In the genomic region with DNA sequence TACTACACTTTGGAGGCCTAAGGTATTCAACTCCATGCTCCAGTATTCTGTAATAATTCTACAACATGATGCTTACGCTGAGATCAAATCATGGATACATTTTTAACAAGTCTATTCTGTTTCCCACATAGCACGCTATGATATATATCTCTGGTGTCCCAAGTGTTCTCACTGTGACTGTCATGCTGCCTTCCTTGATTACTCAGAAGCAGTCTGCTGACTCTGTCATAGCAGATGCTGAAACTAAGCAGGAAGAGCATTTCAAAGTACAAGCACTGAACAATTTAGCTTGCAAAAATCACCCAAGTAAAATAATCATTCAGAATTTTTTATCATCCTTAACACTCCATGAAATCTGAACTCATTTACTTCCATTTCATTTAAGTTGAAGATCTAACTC, we compare ENCODE assay signal across 26 mouse cellular contexts.
DNase-seq lines count a peak whose midpoint lies in the region; ATAC-seq and TF ChIP-seq lines count a peak whose summit lies in the region.
"Had no signal": no experiment of that assay in that cellular context is flagged by ENCODE, and none has a peak within 500 bp of the region (broad histone marks: within the 10 kb centered on the region; RNA-seq: fewer than 3 reads in every experiment).

No protein-coding gene starts in this region.

- no peak for TF ChIP-seq CTCF in forebrain, postnatal 0 days (IDR thresholded peaks at IDR 0.05; ENCODE audit: low read depth)

- H3K9me3 ChIP-seq in forebrain, postnatal 0 days (ENCODE audit: low read length), result no peaks in the 10 kb centered on the region
- no peaks in the 10 kb centered on the region for H3K9me3 ChIP-seq in forebrain, embryonic 13.5 days (replicated peaks)
- H3K9me3 ChIP-seq: embryonic facial prominence, embryonic 12.5 days; embryonic facial prominence, embryonic 15.5 days; forebrain, embryonic 15.5 days; heart, embryonic 13.5 days; hindbrain, embryonic 12.5 days; hindbrain, embryonic 15.5 days had no signal

- H3K4me1 ChIP-seq in forebrain, postnatal 0 days (ENCODE audit: insufficient read depth), result no peaks in the 10 kb centered on the region
- no peaks in the 10 kb centered on the region for H3K4me1 ChIP-seq in forebrain, embryonic 13.5 days
- H3K4me1 ChIP-seq: embryonic facial prominence, embryonic 12.5 days; embryonic facial prominence, embryonic 15.5 days; forebrain, embryonic 15.5 days; heart, embryonic 13.5 days; hindbrain, embryonic 12.5 days; hindbrain, embryonic 15.5 days had no signal

- no peak for DNase-seq in forebrain, postnatal 0 days
- DNase-seq in layer of hippocampus, adult 18-20 months (ENCODE audit: low spot score in 2 of 2), result peak; percentile 25 to 42
- DNase-seq in layer of hippocampus, postnatal 25 days (ENCODE audit: extremely low spot score in 1 of 2, low spot score in 1 of 2), result no peak
- peak; percentile 8 for DNase-seq in layer of hippocampus, adult 9-10 months (ENCODE audit: low spot score)
- no peak for DNase-seq in neural tube, embryonic 10.5 days (ENCODE audit: extremely low spot score, low spot score)
- DNase-seq in thymus, postnatal 14 days, result no peak
- DNase-seq: adrenal gland, postnatal 10 days; adrenal gland, postnatal 36 days; cerebellum, adult 11 months; cerebellum, adult 2 months; cerebellum, adult 9-11 months; cerebellum, postnatal 25 days; gastrocnemius, postnatal 25 days; heart, adult 18-20 months; heart, postnatal 14 days; heart, postnatal 4 days had no signal

- WGBS in forebrain, postnatal 0 days, result 78% methylated on average over 2 of the region's 2 CpGs
- 94% methylated on average over 2 of the region's 2 CpGs for WGBS in forebrain, embryonic 13.5 days

- H3K4me3 ChIP-seq in forebrain, postnatal 0 days (ENCODE audit: low read depth, low read length), result no peak overlapping the region
- no peak overlapping the region for H3K4me3 ChIP-seq in forebrain, embryonic 13.5 days
- H3K4me3 ChIP-seq: embryonic facial prominence, embryonic 12.5 days; embryonic facial prominence, embryonic 15.5 days; forebrain, embryonic 15.5 days; heart, embryonic 13.5 days; hindbrain, embryonic 12.5 days; hindbrain, embryonic 15.5 days had no signal

- ATAC-seq in forebrain, postnatal 0 days, result peak; percentile 63
- ATAC-seq in forebrain, embryonic 13.5 days, result no peak
- ATAC-seq: forebrain, embryonic 15.5 days; Patski had no signal

- no peak overlapping the region for H3K4me2 ChIP-seq in forebrain, postnatal 0 days (ENCODE audit: low read depth)
- H3K4me2 ChIP-seq in forebrain, embryonic 13.5 days, result no peak overlapping the region
- H3K4me2 ChIP-seq: embryonic facial prominence, embryonic 12.5 days; embryonic facial prominence, embryonic 15.5 days; forebrain, embryonic 15.5 days; heart, embryonic 13.5 days; hindbrain, embryonic 12.5 days; hindbrain, embryonic 15.5 days had no signal

- no peak overlapping the region for H3K27ac ChIP-seq in forebrain, postnatal 0 days (ENCODE audit: low read depth, low read length)
- no peak overlapping the region for H3K27ac ChIP-seq in forebrain, embryonic 13.5 days
- H3K27ac ChIP-seq: embryonic facial prominence, embryonic 12.5 days; embryonic facial prominence, embryonic 15.5 days; forebrain, embryonic 15.5 days; heart, embryonic 13.5 days; hindbrain, embryonic 12.5 days; hindbrain, embryonic 15.5 days had no signal

- H3K9ac ChIP-seq in forebrain, postnatal 0 days, result no peak overlapping the region
- no peak overlapping the region for H3K9ac ChIP-seq in forebrain, embryonic 13.5 days
- H3K9ac ChIP-seq: embryonic facial prominence, embryonic 12.5 days; embryonic facial prominence, embryonic 15.5 days; forebrain, embryonic 15.5 days; heart, embryonic 13.5 days; hindbrain, embryonic 12.5 days; hindbrain, embryonic 15.5 days had no signal

- no peaks in the 10 kb centered on the region for H3K36me3 ChIP-seq in forebrain, postnatal 0 days (ENCODE audit: insufficient read depth)
- H3K36me3 ChIP-seq in forebrain, embryonic 13.5 days (ENCODE audit: poor library complexity, severe bottlenecking), result no peaks in the 10 kb centered on the region
- H3K36me3 ChIP-seq: embryonic facial prominence, embryonic 12.5 days; embryonic facial prominence, embryonic 15.5 days; forebrain, embryonic 15.5 days; G1E; heart, embryonic 13.5 days; hindbrain, embryonic 12.5 days; hindbrain, embryonic 15.5 days had no signal

- H3K27me3 ChIP-seq in forebrain, postnatal 0 days (ENCODE audit: insufficient read depth, low read length), result no peaks in the 10 kb centered on the region
- H3K27me3 ChIP-seq in forebrain, embryonic 13.5 days, result no peaks in the 10 kb centered on the region
- H3K27me3 ChIP-seq: CH12.LX; embryonic facial prominence, embryonic 12.5 days; embryonic facial prominence, embryonic 15.5 days; forebrain, embryonic 15.5 days; heart, embryonic 13.5 days; hindbrain, embryonic 12.5 days; hindbrain, embryonic 15.5 days; Patski had no signal

Comparison
In these comparisons a context has a peak if more than half of its experiments do, and no peak if none do; other contexts are left out.
1. DNase-seq: peak in layer of hippocampus, adult 18-20 months (2 of 2) and layer of hippocampus, adult 9-10 months (single experiment); none in forebrain, postnatal 0 days (single experiment), layer of hippocampus, postnatal 25 days (0 of 2), neural tube, embryonic 10.5 days (single experiment) and thymus, postnatal 14 days (single experiment).